Mouse (Mus musculus): ENCODE data around the gene 2810459M11Rik. TPM values are rescaled to one million over a fixed set of nuclear protein-coding genes. Genes with fewer than 3 reads are reported as not detected.

The 2810459M11Rik gene
- polyA plus RNA-seq, 1 experiment from 2014 or later = 0.28 TPM

DNA sequence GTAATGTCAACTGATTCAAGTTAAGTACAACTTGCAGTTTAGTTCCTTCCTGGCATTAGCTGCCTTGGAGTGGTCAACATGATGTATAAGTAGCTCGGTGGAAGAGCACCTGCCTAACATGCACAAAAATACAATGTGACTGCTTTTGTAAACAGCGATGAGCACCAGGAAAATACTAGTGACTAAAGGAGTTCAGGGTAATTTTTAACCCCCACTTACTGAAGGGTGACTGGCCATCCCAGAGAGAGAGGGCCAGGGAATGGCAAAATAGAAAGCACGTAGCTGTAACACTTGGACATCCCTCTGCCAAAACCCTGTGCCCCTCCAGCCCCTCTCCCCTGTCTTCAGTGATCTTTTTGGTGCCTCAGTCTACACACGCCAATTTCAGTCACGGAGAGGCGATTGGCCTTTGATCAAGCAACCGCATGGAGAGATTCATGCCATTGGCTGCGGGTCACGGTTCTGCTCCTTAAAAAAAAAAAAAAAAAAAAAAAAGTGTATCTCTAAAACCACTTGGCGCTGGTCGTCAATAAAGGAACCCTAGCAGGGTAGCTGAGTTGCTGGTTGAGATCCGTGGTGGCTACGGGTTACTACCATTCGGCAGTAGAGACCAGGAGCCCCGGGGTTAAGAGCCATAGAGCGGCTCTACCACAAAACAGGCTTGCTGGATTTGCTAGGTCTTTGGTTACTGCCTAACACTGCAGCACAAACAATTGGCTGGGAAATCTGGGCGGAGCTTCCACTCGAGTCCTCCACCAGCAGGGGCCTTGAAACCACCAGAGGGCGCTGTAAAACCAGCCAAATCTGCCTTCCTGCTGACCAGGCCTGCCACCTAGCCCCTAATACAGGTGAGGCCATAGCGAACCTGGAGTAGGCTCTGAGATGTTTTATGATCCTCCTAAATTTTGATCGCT is 13.4 kb downstream of the 2810459M11Rik start:
- Histone ChIP-seq H3K4me1 (peaks cover 13% of the 10 kb centered on the region), H3K27me3 (ENCODE audit: low read depth, poor library complexity, severe bottlenecking) (no peaks in the 10 kb centered on the region), H3K4me3 (peak overlapping the region; percentile 48), H3K36me3 (no peaks in the 10 kb centered on the region), H3K27ac (peak overlapping the region; percentile 74), H3K9me3 (replicated peaks) (no peaks in the 10 kb centered on the region)
- WGBS = 11% methylated on average over 21 of the region's 21 CpGs
- DNase-seq (ENCODE audit: low spot score) = peak; percentile 97

GRCm38 (mm10) chr1:86062523-86062922 is 16.9 kb downstream of the 2810459M11Rik start:
- H3K4me3 ChIP-seq = no peak overlapping the region
- WGBS = 90% methylated on average over 6 of the region's 6 CpGs
- H3K36me3 ChIP-seq = peaks cover 12% of the 10 kb centered on the region
- H3K27me3 ChIP-seq (ENCODE audit: low read depth, poor library complexity, severe bottlenecking) = no peaks in the 10 kb centered on the region
- no peak overlapping the region for H3K27ac ChIP-seq
- no peak for DNase-seq (ENCODE audit: low spot score)
- H3K4me1 ChIP-seq = peaks cover 14% of the 10 kb centered on the region
- H3K9me3 ChIP-seq (replicated peaks) = no peaks in the 10 kb centered on the region

DNA sequence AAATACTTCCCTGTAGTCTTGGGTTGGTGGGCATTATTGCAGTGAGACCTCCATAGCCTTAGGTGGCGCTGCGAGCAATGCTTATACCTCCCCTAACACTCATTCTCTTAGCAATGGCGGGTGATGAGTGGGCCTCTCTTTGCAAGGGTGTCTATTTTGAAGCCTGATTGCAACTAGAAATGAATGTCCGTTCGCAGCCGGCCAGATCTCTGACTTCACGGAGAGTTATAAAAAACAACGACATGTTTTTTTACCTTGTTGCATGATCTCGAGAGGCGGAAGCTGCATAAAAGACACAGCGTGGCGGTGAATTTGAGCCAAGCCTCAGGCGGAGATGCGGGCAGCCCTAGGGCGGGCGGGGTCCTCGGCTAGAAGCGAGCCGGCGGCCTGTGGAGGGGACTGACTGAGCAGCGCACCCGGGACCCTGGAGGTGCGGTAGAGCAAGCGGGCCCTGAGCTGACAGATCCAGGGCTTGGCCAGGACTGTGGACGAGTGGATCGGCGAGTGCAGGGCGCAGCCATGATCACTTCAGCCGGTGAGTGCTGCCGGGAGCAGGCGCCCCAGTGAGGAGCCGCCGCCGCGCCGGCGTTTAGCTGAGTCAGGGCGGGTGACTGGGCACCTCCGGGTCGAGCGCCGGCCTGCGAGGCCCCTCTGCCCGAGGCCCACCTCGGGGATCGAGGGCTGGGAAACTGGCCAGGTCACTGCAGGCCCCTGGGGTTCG is 18.8 kb downstream of the 2810459M11Rik start, which contains the start of gene Psmd1:
Gene Psmd1, plus strand, starts transcription at position 117 of the 721 bp plus-strand sequence.
- peak within 1 kb of the TSS; percentile 89 for H3K4me3 ChIP-seq
- WGBS = under 1% methylated on average over 47 of the region's 47 CpGs
- H3K27ac ChIP-seq = peak within 1 kb of the TSS; percentile 93
- H3K9me3 ChIP-seq (replicated peaks) = no peaks in the 10 kb centered on the region
- no peaks in the 10 kb centered on the region for H3K27me3 ChIP-seq (ENCODE audit: low read depth, poor library complexity, severe bottlenecking)
- DNase-seq (ENCODE audit: low spot score) = peak; percentile 92
- H3K4me1 ChIP-seq = peaks cover 7% of the 10 kb centered on the region
- peaks cover 22% of the 10 kb centered on the region for H3K36me3 ChIP-seq

DNA sequence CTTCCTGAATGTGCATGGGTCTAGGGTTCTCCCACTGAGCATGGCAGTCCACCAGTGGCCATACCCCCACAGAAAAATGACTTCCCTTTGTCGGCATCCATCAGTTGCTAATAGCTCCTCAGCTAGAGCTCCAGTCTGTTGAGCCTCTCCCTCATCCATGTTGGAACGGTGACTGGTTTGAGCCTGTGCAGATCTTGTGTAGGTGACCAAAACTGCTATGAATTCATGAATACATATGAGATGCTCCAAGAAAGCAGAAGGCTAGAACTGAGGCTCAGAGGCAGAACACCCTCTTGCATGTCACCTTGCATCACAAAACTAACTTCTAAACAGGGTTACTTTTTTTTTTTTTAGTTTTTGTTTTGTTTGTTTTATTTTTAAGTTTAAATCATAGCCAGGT is 30.9 kb downstream of the 2810459M11Rik start:
- H3K36me3 ChIP-seq = peaks cover 93% of the 10 kb centered on the region
- H3K4me1 ChIP-seq = no peaks in the 10 kb centered on the region
- H3K9me3 ChIP-seq (replicated peaks) = no peaks in the 10 kb centered on the region; the same call in 1 of the 2 replicates
- no peak for DNase-seq (ENCODE audit: low spot score)
- H3K27ac ChIP-seq = no peak overlapping the region
- no peak overlapping the region for H3K4me3 ChIP-seq
- 97% methylated on average over 2 of the region's 2 CpGs for WGBS
- H3K27me3 ChIP-seq (ENCODE audit: low read depth, poor library complexity, severe bottlenecking) = no peaks in the 10 kb centered on the region

DNA sequence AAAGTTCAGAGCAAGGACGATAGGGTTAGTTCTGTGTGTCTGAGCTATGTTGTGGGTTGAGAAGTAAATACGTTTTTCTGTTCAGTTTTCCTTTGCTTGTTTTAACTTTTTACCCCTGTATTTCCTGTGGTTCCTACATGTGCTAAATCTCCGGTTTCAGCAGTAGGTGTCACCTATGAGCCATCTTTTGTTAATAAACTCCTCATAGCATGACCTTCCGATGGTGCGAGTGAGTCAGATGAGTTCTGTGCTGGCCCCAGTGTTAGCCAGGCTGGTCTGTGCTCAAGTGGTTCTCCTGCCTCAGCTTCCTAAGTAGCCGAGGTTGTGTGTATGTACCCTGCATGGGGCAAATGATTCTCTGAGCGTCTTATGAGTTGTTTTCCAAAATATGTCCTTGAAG is 48.8 kb downstream of the 2810459M11Rik start:
- Histone ChIP-seq H3K4me3 (no peak overlapping the region), H3K27ac (no peak overlapping the region), H3K4me1 (no peaks in the 10 kb centered on the region), H3K27me3 (ENCODE audit: low read depth, poor library complexity, severe bottlenecking) (no peaks in the 10 kb centered on the region), H3K9me3 (replicated peaks) (no peaks in the 10 kb centered on the region), H3K36me3 (peaks cover 91% of the 10 kb centered on the region)
- no peak for DNase-seq (ENCODE audit: low spot score)
- WGBS = 92% methylated on average over 7 of the region's 7 CpGs

GRCm38 (mm10) chr1:86105054-86105453 is 59.4 kb downstream of the 2810459M11Rik start:
- Histone ChIP-seq H3K27ac (no peak overlapping the region), H3K27me3 (ENCODE audit: low read depth, poor library complexity, severe bottlenecking) (no peaks in the 10 kb centered on the region), H3K9me3 (replicated peaks) (no peaks in the 10 kb centered on the region), H3K36me3 (peaks cover 47% of the 10 kb centered on the region), H3K4me3 (no peak overlapping the region), H3K4me1 (no peaks in the 10 kb centered on the region)
- no peak for DNase-seq (ENCODE audit: low spot score)
- WGBS = 97% methylated on average over 1 of the region's 1 CpGs

Other genes with a start within 250 kb of the 2810459M11Rik start
- 170 and 188 TPM in 2 replicates for gene Itm2c, start 151.6 kb upstream of the 2810459M11Rik start, polyA plus RNA-seq (2016; fragmentation: Nextera tagmentation; extraction: Ambion mirVana)
- 0.13 TPM in 1 of 2 replicates, not detected in the other for gene 4933407L21Rik, start 117.4 kb upstream of the 2810459M11Rik start, polyA plus RNA-seq (2016; fragmentation: Nextera tagmentation; extraction: Ambion mirVana)
- gene Gpr55, start 84.9 kb upstream of the 2810459M11Rik start, polyA plus RNA-seq (2016; fragmentation: Nextera tagmentation; extraction: Ambion mirVana) = not detected in 2 replicates
- gene Spata3, start 29.0 kb upstream of the 2810459M11Rik start, polyA plus RNA-seq (2016; fragmentation: Nextera tagmentation; extraction: Ambion mirVana) = not detected in 2 replicates
- gene Psmd1, start 18.5 kb downstream of the 2810459M11Rik start, polyA plus RNA-seq (2016; fragmentation: Nextera tagmentation; extraction: Ambion mirVana) = 220 and 233 TPM in 2 replicates
- 0.28 and 0.50 TPM in 2 replicates for gene Htr2b, start 66.1 kb downstream of the 2810459M11Rik start, polyA plus RNA-seq (2016; fragmentation: Nextera tagmentation; extraction: Ambion mirVana)
- not detected in 2 replicates for gene Gm21972, start 87.8 kb downstream of the 2810459M11Rik start, polyA plus RNA-seq (2016; fragmentation: Nextera tagmentation; extraction: Ambion mirVana)
- gene Armc9, start 108.9 kb downstream of the 2810459M11Rik start, polyA plus RNA-seq (2016; fragmentation: Nextera tagmentation; extraction: Ambion mirVana) = 34.6 and 37.3 TPM in 2 replicates